9 mouse cellular contexts compared by ENCODE assay signal in genomic region chr6:8066208-8066607, GRCm38 (mm10).
DNase-seq lines count a peak whose midpoint lies in the region; ATAC-seq and TF ChIP-seq lines count a peak whose summit lies in the region.
"Had no signal": no experiment of that assay in that cellular context is flagged by ENCODE, and none has a peak within 500 bp of the region (broad histone marks: within the 10 kb centered on the region; RNA-seq: fewer than 3 reads in every experiment).

No protein-coding gene starts in this region.

- no peak overlapping the region for H3K4me3 ChIP-seq in lung, adult 2 months (replicated peaks; ENCODE audit: extremely low read depth, low read depth, low read length)
- H3K4me3 ChIP-seq: midbrain, embryonic 12.5 days had no signal

- TF ChIP-seq POLR2A in lung, adult 2 months (IDR thresholded peaks at IDR 0.05; ENCODE audit: borderline replicate concordance, extremely low read depth, low read depth, low read length) = no peak

- WGBS in lung, adult 2 months = 46% methylated on average over 3 of the region's 3 CpGs

- H3K4me1 ChIP-seq in lung, adult 2 months (ENCODE audit: control insufficient read depth, insufficient read depth, low read length) = no peaks in the 10 kb centered on the region
- H3K4me1 ChIP-seq: midbrain, embryonic 12.5 days had no signal

- peak; percentile 94 for ATAC-seq in frontal cortex, adult (ENCODE audit: low TSS enrichment)

- TF ChIP-seq CTCF in lung, adult 2 months (IDR thresholded peaks at IDR 0.05; ENCODE audit: insufficient read depth, low read length) = no peak

- DNase-seq in frontal cortex, postnatal 10 days (ENCODE audit: low spot score in 2 of 2) = no peak
- peak; percentile 15 to 20 for DNase-seq in urinary bladder, postnatal 36 days (ENCODE audit: low spot score in 2 of 2)
- no peak for DNase-seq in urinary bladder, adult 2 months (ENCODE audit: low spot score)
- peak; percentile 34 for DNase-seq in embryo, embryonic 10 days (ENCODE audit: low spot score)
- peak; percentile 50 for DNase-seq in kidney, adult 9 months
- peak; percentile 16 for DNase-seq in lung, adult 2 months
- DNase-seq in thymus, postnatal 10 days (ENCODE audit: low spot score in 2 of 2) = peak; percentile 11 to 56

Comparison
In these comparisons a context has a peak if more than half of its experiments do, and no peak if none do; other contexts are left out.
1. DNase-seq: peak in urinary bladder, postnatal 36 days (2 of 2), embryo, embryonic 10 days (single experiment), kidney, adult 9 months (single experiment), lung, adult 2 months (single experiment) and thymus, postnatal 10 days (2 of 2); none in frontal cortex, postnatal 10 days (0 of 2) and urinary bladder, adult 2 months (single experiment).